Mouse (Mus musculus) lung, postnatal 14 days (tissue): Measurements from ENCODE around the gene Grn.
"Not testable (repeated sequence)": the region's sequence is repeated elsewhere in the genome, so short reads cannot be mapped to it uniquely, and the experiment has no call there.

ENCODE experiments used
- DNase-seq: peaks from one replicate; pipeline ENCODE4 v3.0.0; 2021

Gene Grn

GRCm38 (mm10) chr11:102401898-102402500 lies 28.1 kb upstream of the Grn start:
- DNase-seq, result no peak

GRCm38 (mm10) chr11:102403657-102404056 lies 26.5 kb upstream of the Grn start:
- no peak for DNase-seq

- DNase-seq, result no peak
Observed at GRCm38 (mm10) chr11:102404161-102405010, 25.7 kb upstream of the Grn start.

GRCm38 (mm10) chr11:102405544-102406285 lies 24.4 kb upstream of the Grn start:
- no peak for DNase-seq

- DNase-seq, result no peak
Observed at GRCm38 (mm10) chr11:102406401-102406800, 23.7 kb upstream of the Grn start.

- DNase-seq, result peak; percentile 94
Observed at GRCm38 (mm10) chr11:102406900-102407833, 22.9 kb upstream of the Grn start.

- no peak for DNase-seq
Observed at GRCm38 (mm10) chr11:102407834-102408215, 22.3 kb upstream of the Grn start, which contains the start of gene Slc25a39. Gene Slc25a39 (minus strand): TSS chr11:102407946.

- peak; percentile 97 for DNase-seq
Observed at GRCm38 (mm10) chr11:102408344-102408876, 21.7 kb upstream of the Grn start.

GRCm38 (mm10) chr11:102408888-102409794 lies 21.0 kb upstream of the Grn start:
- no peak for DNase-seq

- DNase-seq, result no peak
Observed at GRCm38 (mm10) chr11:102409795-102410330, 20.3 kb upstream of the Grn start.

- DNase-seq, result not testable (repeated sequence)
Observed at GRCm38 (mm10) chr11:102410345-102410744, 19.8 kb upstream of the Grn start.

GRCm38 (mm10) chr11:102411061-102411460 lies 19.1 kb upstream of the Grn start:
- no peak for DNase-seq

GRCm38 (mm10) chr11:102411704-102412103 lies 18.4 kb upstream of the Grn start:
- DNase-seq, result peak; percentile 96

- DNase-seq, result no peak
Observed at GRCm38 (mm10) chr11:102413059-102413458, 17.1 kb upstream of the Grn start.

GRCm38 (mm10) chr11:102415034-102415802 lies 14.9 kb upstream of the Grn start:
- no peak for DNase-seq

- no peak for DNase-seq
Observed at GRCm38 (mm10) chr11:102417160-102417559, 13.0 kb upstream of the Grn start.

GRCm38 (mm10) chr11:102418887-102419286 lies 11.2 kb upstream of the Grn start:
- no peak for DNase-seq

- DNase-seq, result no peak
Observed at GRCm38 (mm10) chr11:102421559-102421958, 8.6 kb upstream of the Grn start.

- no peak for DNase-seq
Observed at GRCm38 (mm10) chr11:102424666-102425065, 5.4 kb upstream of the Grn start.
